17 mouse cellular contexts compared by ENCODE assay signal in the genomic region with DNA sequence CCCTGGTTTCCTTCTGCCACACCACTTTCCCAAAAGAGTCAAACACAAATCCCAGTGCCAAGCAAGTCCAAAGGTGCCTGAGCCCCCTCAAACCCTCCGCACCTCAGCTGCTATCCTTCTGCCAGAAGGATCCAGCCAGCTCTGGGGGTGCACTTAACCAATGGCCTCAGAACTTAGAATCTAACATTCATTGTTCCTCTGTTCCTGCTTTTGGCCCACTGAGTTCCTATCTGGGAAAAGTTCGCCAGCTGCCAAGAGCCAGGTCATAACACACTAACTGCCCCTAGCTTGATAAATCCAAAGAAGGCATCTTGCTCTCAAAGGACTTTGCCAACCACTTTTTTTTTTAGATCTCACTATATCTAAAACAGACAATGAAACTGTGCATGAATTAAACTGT.
DNase-seq lines count a peak whose midpoint lies in the region; ATAC-seq and TF ChIP-seq lines count a peak whose summit lies in the region.
"Had no signal": no experiment of that assay in that cellular context is flagged by ENCODE, and none has a peak within 500 bp of the region (broad histone marks: within the 10 kb centered on the region; RNA-seq: fewer than 3 reads in every experiment).

No protein-coding gene starts in this region.

- TF ChIP-seq POLR2A in heart, adult 2 months (IDR thresholded peaks at IDR 0.05; ENCODE audit: insufficient read depth, low read depth, low read length), result no peak

- H3K4me2 ChIP-seq in lung, embryonic 14.5 days, result no peak overlapping the region
- H3K4me2 ChIP-seq in heart, embryonic 13.5 days, result no peak overlapping the region
- no peak overlapping the region for H3K4me2 ChIP-seq in limb, embryonic 13.5 days (replicated peaks)
- H3K4me2 ChIP-seq in hindbrain, embryonic 12.5 days (replicated peaks), result no peak overlapping the region
- H3K4me2 ChIP-seq: liver, embryonic 12.5 days; stomach, embryonic 15.5 days had no signal

- no peak for TF ChIP-seq EP300 in heart, adult 2 months (IDR thresholded peaks at IDR 0.05; ENCODE audit: insufficient read depth, low read depth, low read length)

- no peak overlapping the region for H3K27ac ChIP-seq in heart, adult 2 months
- peak overlapping the region; percentile 80 for H3K27ac ChIP-seq in lung, embryonic 14.5 days (ENCODE audit: low read depth)
- peak overlapping the region; percentile 89 for H3K27ac ChIP-seq in heart, embryonic 13.5 days (replicated peaks)
- H3K27ac ChIP-seq in limb, embryonic 13.5 days, result peak overlapping the region; percentile 73
- H3K27ac ChIP-seq in hindbrain, embryonic 12.5 days, result no peak overlapping the region
- H3K27ac ChIP-seq: hindbrain, embryonic 10.5 days; liver, embryonic 12.5 days; stomach, embryonic 15.5 days had no signal

- TF ChIP-seq CTCF in heart, adult 2 months (IDR thresholded peaks at IDR 0.05), result no peak
- TF ChIP-seq CTCF in lung, embryonic 14.5 days (IDR thresholded peaks at IDR 0.05; ENCODE audit: low read depth), result no peak

- H3K4me1 ChIP-seq in heart, adult 2 months (ENCODE audit: control insufficient read depth, insufficient read depth, low read length), result peaks cover 4% of the 10 kb centered on the region
- peaks cover 5% of the 10 kb centered on the region; the same call in 1 of the 2 replicates for H3K4me1 ChIP-seq in lung, embryonic 14.5 days (ENCODE audit: insufficient read depth)
- H3K4me1 ChIP-seq in heart, embryonic 13.5 days, result peaks cover 12% of the 10 kb centered on the region; the same call in 1 of the 2 replicates
- peaks cover 18% of the 10 kb centered on the region for H3K4me1 ChIP-seq in limb, embryonic 13.5 days
- H3K4me1 ChIP-seq in hindbrain, embryonic 12.5 days, result no peaks in the 10 kb centered on the region
- H3K4me1 ChIP-seq: hindbrain, embryonic 10.5 days; liver, embryonic 12.5 days had no signal

- no peak overlapping the region for H3K4me3 ChIP-seq in heart, adult 2 months
- H3K4me3 ChIP-seq in lung, embryonic 14.5 days (ENCODE audit: low read depth, low read length), result no peak overlapping the region
- no peak overlapping the region for H3K4me3 ChIP-seq in heart, embryonic 13.5 days
- no peak overlapping the region for H3K4me3 ChIP-seq in limb, embryonic 13.5 days
- H3K4me3 ChIP-seq in hindbrain, embryonic 12.5 days, result no peak overlapping the region
- H3K4me3 ChIP-seq: hindbrain, embryonic 10.5 days; liver, embryonic 12.5 days; stomach, embryonic 15.5 days had no signal

- intact Hi-C loops in heart, adult 2 months (cut with DNase I), result no loop called here

- 62% methylated on average over 2 of the region's 2 CpGs for WGBS in heart, adult 2 months
- 81% methylated on average over 2 of the region's 2 CpGs for WGBS in lung, embryonic 14.5 days
- 59% methylated on average over 2 of the region's 2 CpGs for WGBS in heart, embryonic 13.5 days
- 84% methylated on average over 2 of the region's 2 CpGs for WGBS in limb, embryonic 13.5 days
- WGBS in hindbrain, embryonic 12.5 days, result 96% methylated on average over 2 of the region's 2 CpGs

- no peaks in the 10 kb centered on the region for H3K36me3 ChIP-seq in heart, adult 2 months (ENCODE audit: control insufficient read depth, insufficient read depth, low read length)
- H3K36me3 ChIP-seq in lung, embryonic 14.5 days (ENCODE audit: insufficient read depth), result no peaks in the 10 kb centered on the region
- H3K36me3 ChIP-seq in heart, embryonic 13.5 days, result no peaks in the 10 kb centered on the region
- no peaks in the 10 kb centered on the region for H3K36me3 ChIP-seq in limb, embryonic 13.5 days
- H3K36me3 ChIP-seq in hindbrain, embryonic 12.5 days, result no peaks in the 10 kb centered on the region
- H3K36me3 ChIP-seq: hindbrain, embryonic 10.5 days; liver, embryonic 12.5 days; stomach, embryonic 15.5 days had no signal

- no peaks in the 10 kb centered on the region for H3K27me3 ChIP-seq in heart, adult 2 months (ENCODE audit: control insufficient read depth, insufficient read depth, low read length)
- H3K27me3 ChIP-seq in lung, embryonic 14.5 days (ENCODE audit: insufficient read depth, low read length), result no peaks in the 10 kb centered on the region
- H3K27me3 ChIP-seq in heart, embryonic 13.5 days (replicated peaks), result no peaks in the 10 kb centered on the region
- H3K27me3 ChIP-seq in limb, embryonic 13.5 days, result no peaks in the 10 kb centered on the region
- no peaks in the 10 kb centered on the region for H3K27me3 ChIP-seq in hindbrain, embryonic 12.5 days
- H3K27me3 ChIP-seq: liver, embryonic 12.5 days; stomach, embryonic 15.5 days had no signal

- ATAC-seq in lung, embryonic 14.5 days (ENCODE audit: insufficient read depth), result no peak
- ATAC-seq in heart, embryonic 13.5 days (ENCODE audit: extremely low read depth, insufficient number of reproducible peaks, low FRiP score, low TSS enrichment), result no peak
- no peak for ATAC-seq in limb, embryonic 13.5 days (ENCODE audit: low FRiP score, low read depth)
- ATAC-seq in hindbrain, embryonic 12.5 days (ENCODE audit: low FRiP score), result no peak
- ATAC-seq: liver, embryonic 12.5 days had no signal

- H3K79me2 ChIP-seq in heart, adult 2 months (replicated peaks; ENCODE audit: control insufficient read depth, insufficient read depth, low read length), result no peaks in the 10 kb centered on the region

- peak; percentile 91 for DNase-seq in heart, adult 11 months
- no peak for DNase-seq in heart, adult 2 months
- DNase-seq in lung, embryonic 14.5 days, result no peak
- DNase-seq in lung, postnatal 25 days (ENCODE audit: low spot score), result no peak
- DNase-seq in testis, postnatal 14 days (ENCODE audit: low spot score), result no peak
- DNase-seq: adrenal gland, adult 2 months; cerebellum, postnatal 14 days; gastrocnemius, postnatal 25 days; kidney, postnatal 14 days; layer of hippocampus, adult 9-11 months; lung, postnatal 10 days had no signal

- no peaks in the 10 kb centered on the region; the same call in 1 of the 2 replicates for H3K9me3 ChIP-seq in lung, embryonic 14.5 days (ENCODE audit: low read depth, low read length)
- H3K9me3 ChIP-seq in heart, embryonic 13.5 days, result peaks cover 7% of the 10 kb centered on the region; the same call in 1 of the 2 replicates
- H3K9me3 ChIP-seq in limb, embryonic 13.5 days, result 0 out of 2 replicates have a peak, but pooled peaks cover 8% of the 10 kb centered on the region
- no peaks in the 10 kb centered on the region for H3K9me3 ChIP-seq in hindbrain, embryonic 12.5 days (replicated peaks)
- H3K9me3 ChIP-seq: liver, embryonic 12.5 days; stomach, embryonic 15.5 days had no signal

- H3K9ac ChIP-seq in heart, adult 2 months (ENCODE audit: low read depth, low read length), result no peak overlapping the region
- no peak overlapping the region for H3K9ac ChIP-seq in lung, embryonic 14.5 days
- H3K9ac ChIP-seq in heart, embryonic 13.5 days, result no peak overlapping the region
- no peak overlapping the region for H3K9ac ChIP-seq in limb, embryonic 13.5 days
- no peak overlapping the region for H3K9ac ChIP-seq in hindbrain, embryonic 12.5 days
- H3K9ac ChIP-seq: liver, embryonic 12.5 days; stomach, embryonic 15.5 days had no signal

Comparison
In these comparisons a context has a peak if more than half of its experiments do, and no peak if none do; other contexts are left out.
1. H3K27ac ChIP-seq: peak in lung, embryonic 14.5 days (single experiment), heart, embryonic 13.5 days (single experiment) and limb, embryonic 13.5 days (single experiment); none in heart, adult 2 months (single experiment) and hindbrain, embryonic 12.5 days (single experiment).